Mouse (Mus musculus): ENCODE data around the gene Gm9972. TPM values are rescaled to one million over a fixed set of nuclear protein-coding genes. Genes with fewer than 3 reads are reported as not detected.
A peak's percentile ranks its signal among the peaks of the same experiment; 100 is the strongest.

Gm9972 gene
- polyA plus RNA-seq (2014; fragmentation: Nextera tagmentation; extraction: Ambion mirVana): not detected in 2 replicates

DNA sequence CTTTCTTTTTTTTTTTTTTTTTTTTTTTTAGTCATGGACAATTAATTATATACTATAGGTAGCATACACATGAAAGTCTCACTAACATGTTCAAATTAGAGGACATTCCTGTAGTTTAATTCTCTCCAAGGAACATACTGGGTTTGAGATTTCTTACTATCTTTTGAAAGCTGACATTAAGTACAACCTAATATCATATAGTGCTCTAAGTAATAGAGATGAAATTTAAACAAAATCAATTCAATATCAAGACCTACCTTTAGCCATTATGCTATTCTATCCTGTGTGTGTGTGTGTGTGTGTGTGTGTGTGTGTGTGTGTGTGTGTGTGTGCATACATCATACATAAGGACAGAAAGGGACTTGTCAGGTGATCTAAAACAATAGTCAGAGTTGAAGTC is at the start of gene Gm9972:
Gm9972 (plus strand) TSS at position 301 of the 400 bp plus-strand sequence.
- no peak within 1 kb of the TSS for H3K9ac ChIP-seq (replicated peaks; ENCODE audit: low read length)
- no peaks in the 10 kb centered on the region for H3K36me3 ChIP-seq (ENCODE audit: control insufficient read depth, insufficient read depth, low read length)
- H3K4me2 ChIP-seq (ENCODE audit: low read length): no peak within 1 kb of the TSS
- ATAC-seq (ENCODE audit: low FRiP score, low TSS enrichment) (no peak), DNase-seq (no peak)
- no peak within 1 kb of the TSS for H3K4me3 ChIP-seq (replicated peaks; ENCODE audit: low read depth, low read length)
- H3K4me1 ChIP-seq (ENCODE audit: control insufficient read depth, insufficient read depth, low read length): no peaks in the 10 kb centered on the region
- no peaks in the 10 kb centered on the region for H3K27me3 ChIP-seq (ENCODE audit: control insufficient read depth, insufficient read depth, low read length)
- no peaks in the 10 kb centered on the region for H3K9me3 ChIP-seq (ENCODE audit: control insufficient read depth, low read length)
- H3K27ac ChIP-seq (replicated peaks; ENCODE audit: low read depth, low read length): no peak within 1 kb of the TSS

DNA sequence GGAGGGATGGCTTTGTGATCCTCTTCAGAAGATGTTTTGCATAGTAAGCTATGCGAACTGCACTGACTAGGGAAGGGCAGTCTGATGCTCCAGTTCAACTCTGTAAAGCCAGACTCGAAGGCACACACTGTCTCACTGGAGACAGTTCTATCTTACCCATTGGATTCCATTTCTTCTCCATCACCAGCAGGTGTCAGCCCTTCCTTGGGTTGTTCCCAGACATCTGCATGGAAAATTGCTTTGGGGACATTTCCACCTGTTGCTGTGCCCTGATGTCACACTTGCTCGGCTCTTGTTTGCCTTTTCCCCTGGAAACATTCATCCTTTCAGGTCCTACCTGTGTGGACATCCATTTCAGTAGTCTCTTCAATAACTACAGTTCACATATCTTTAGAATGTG is 36.4 kb upstream of the Gm9972 start:
- Histone ChIP-seq H3K4me3 (replicated peaks; ENCODE audit: low read depth, low read length) (no peak overlapping the region), H3K9ac (replicated peaks; ENCODE audit: low read length) (no peak overlapping the region), H3K4me2 (ENCODE audit: low read length) (no peak overlapping the region), H3K4me1 (ENCODE audit: control insufficient read depth, insufficient read depth, low read length) (no peaks in the 10 kb centered on the region), H3K36me3 (ENCODE audit: control insufficient read depth, insufficient read depth, low read length) (no peaks in the 10 kb centered on the region), H3K9me3 (ENCODE audit: control insufficient read depth, low read length) (no peaks in the 10 kb centered on the region), H3K27me3 (ENCODE audit: control insufficient read depth, insufficient read depth, low read length) (no peaks in the 10 kb centered on the region), H3K27ac (replicated peaks; ENCODE audit: low read depth, low read length) (no peak overlapping the region)
- ATAC-seq (ENCODE audit: low FRiP score, low TSS enrichment): no peak
- 60% methylated on average over 3 of the region's 3 CpGs for WGBS
- peak; percentile 51 for DNase-seq

DNA sequence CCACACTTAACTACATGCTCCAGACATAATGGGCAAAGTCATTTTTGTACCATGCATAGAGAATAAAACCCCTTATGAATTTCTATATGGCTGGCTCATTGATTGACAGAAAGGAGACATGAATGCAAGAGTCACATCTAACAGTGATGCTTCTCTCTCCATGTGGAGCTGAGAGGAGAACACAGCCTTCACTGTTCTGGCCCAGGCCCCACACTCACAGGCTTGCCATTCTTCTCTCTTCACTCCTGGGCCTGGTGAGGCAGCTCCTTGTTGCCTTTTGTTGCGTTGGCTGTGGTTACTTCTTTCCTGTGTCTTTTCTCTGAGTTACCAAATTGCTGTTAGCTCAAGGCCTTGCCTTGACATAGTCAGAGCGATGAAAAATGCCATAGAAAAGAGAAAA is 23.6 kb upstream of the Gm9972 start:
- DNase-seq: no peak
- Histone ChIP-seq H3K27ac (replicated peaks; ENCODE audit: low read depth, low read length) (no peak overlapping the region; the same call in 1 of the 2 replicates), H3K36me3 (ENCODE audit: control insufficient read depth, insufficient read depth, low read length) (no peaks in the 10 kb centered on the region), H3K4me1 (ENCODE audit: control insufficient read depth, insufficient read depth, low read length) (no peaks in the 10 kb centered on the region; the same call in 1 of the 2 replicates), H3K27me3 (ENCODE audit: control insufficient read depth, insufficient read depth, low read length) (no peaks in the 10 kb centered on the region), H3K9me3 (ENCODE audit: control insufficient read depth, low read length) (no peaks in the 10 kb centered on the region), H3K4me2 (ENCODE audit: low read length) (no peak overlapping the region), H3K4me3 (replicated peaks; ENCODE audit: low read depth, low read length) (no peak overlapping the region), H3K9ac (replicated peaks; ENCODE audit: low read length) (no peak overlapping the region)
- ATAC-seq (ENCODE audit: low FRiP score, low TSS enrichment): no peak
- WGBS: 85% methylated on average over 2 of the region's 2 CpGs

DNA sequence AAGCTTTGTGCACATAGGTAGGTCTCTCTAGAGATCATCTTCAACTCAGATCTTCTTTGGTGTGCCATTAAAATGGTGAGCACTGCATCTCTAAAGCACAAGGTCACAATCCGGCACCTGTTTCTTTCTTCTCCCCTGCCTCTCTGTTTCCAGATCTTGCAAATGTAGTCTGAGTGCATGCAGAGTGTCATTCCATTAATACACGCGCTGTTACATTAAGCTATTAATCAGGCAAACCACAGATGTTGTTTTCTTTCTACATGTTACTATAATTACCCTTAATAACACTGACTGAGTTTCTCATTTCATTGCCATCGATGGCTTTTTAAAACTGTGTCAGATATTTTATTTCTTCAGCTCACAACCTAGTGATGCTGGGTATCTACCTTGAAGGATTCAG is 22.6 kb upstream of the Gm9972 start:
- Histone ChIP-seq H3K9me3 (ENCODE audit: control insufficient read depth, low read length) (no peaks in the 10 kb centered on the region), H3K27ac (replicated peaks; ENCODE audit: low read depth, low read length) (no peak overlapping the region; the same call in 1 of the 2 replicates), H3K4me1 (ENCODE audit: control insufficient read depth, insufficient read depth, low read length) (no peaks in the 10 kb centered on the region; the same call in 1 of the 2 replicates), H3K4me2 (ENCODE audit: low read length) (no peak overlapping the region), H3K9ac (replicated peaks; ENCODE audit: low read length) (no peak overlapping the region), H3K27me3 (ENCODE audit: control insufficient read depth, insufficient read depth, low read length) (no peaks in the 10 kb centered on the region), H3K4me3 (replicated peaks; ENCODE audit: low read depth, low read length) (no peak overlapping the region), H3K36me3 (ENCODE audit: control insufficient read depth, insufficient read depth, low read length) (no peaks in the 10 kb centered on the region)
- 74% methylated on average over 4 of the region's 4 CpGs for WGBS
- DNase-seq (no peak), ATAC-seq (ENCODE audit: low FRiP score, low TSS enrichment) (no peak)

DNA sequence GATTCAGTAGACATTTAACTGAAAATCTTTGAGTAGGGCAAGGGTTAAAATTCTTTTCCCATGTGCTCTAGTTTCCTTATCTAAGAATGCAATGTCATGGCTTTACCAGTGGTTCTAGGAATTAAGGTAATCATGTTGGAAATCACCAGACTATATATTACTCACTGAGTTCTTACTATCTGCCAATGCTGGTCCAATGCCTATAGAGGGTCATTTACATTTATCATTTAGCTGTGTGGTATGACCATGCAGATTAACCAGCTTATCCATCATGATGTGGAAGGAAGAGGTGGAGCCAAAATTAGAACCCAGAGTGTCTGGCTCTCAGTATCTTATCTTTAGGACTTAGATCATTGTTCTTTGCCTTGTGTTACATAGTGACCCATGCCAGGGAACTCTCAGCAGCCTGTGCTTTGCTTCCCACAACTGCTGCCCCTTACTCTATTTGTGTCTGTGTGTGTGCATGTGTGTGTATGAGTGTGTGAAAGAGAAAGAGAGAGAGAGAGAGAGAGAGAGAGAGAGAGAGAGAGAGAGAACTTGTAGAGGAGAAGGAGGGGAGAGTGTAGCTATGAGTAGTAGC is 12.3 kb upstream of the Gm9972 start:
- Histone ChIP-seq H3K9ac (replicated peaks; ENCODE audit: low read length) (no peak overlapping the region), H3K4me2 (ENCODE audit: low read length) (no peak overlapping the region), H3K36me3 (ENCODE audit: control insufficient read depth, insufficient read depth, low read length) (no peaks in the 10 kb centered on the region), H3K4me3 (replicated peaks; ENCODE audit: low read depth, low read length) (no peak overlapping the region), H3K9me3 (ENCODE audit: control insufficient read depth, low read length) (no peaks in the 10 kb centered on the region), H3K4me1 (ENCODE audit: control insufficient read depth, insufficient read depth, low read length) (no peaks in the 10 kb centered on the region), H3K27ac (replicated peaks; ENCODE audit: low read depth, low read length) (no peak overlapping the region), H3K27me3 (ENCODE audit: control insufficient read depth, insufficient read depth, low read length) (no peaks in the 10 kb centered on the region)
- ATAC-seq (ENCODE audit: low FRiP score, low TSS enrichment) (no peak), DNase-seq (no peak)

DNA sequence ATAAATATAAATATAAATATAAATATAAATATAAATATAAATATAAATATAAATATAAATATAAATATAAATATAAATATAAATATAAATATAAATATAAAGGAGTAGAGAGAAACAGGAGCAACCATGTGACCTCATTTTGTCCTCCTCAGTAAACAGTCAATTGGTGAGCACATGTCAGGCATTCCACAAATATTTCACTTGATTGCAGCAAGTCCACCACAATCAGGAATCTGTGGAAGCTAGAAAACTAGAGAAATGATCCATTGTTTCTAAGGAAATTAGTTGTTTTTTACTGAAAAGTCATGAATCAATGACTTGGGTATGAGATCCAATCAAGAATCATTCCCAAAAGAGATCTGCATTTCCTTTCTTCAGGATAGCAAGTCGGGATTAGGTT is 5.7 kb upstream of the Gm9972 start:
- Histone ChIP-seq H3K27ac (replicated peaks; ENCODE audit: low read depth, low read length) (no peak overlapping the region), H3K9ac (replicated peaks; ENCODE audit: low read length) (no peak overlapping the region), H3K4me2 (ENCODE audit: low read length) (no peak overlapping the region), H3K9me3 (ENCODE audit: control insufficient read depth, low read length) (no peaks in the 10 kb centered on the region), H3K4me3 (replicated peaks; ENCODE audit: low read depth, low read length) (no peak overlapping the region), H3K36me3 (ENCODE audit: control insufficient read depth, insufficient read depth, low read length) (no peaks in the 10 kb centered on the region), H3K4me1 (ENCODE audit: control insufficient read depth, insufficient read depth, low read length) (no peaks in the 10 kb centered on the region), H3K27me3 (ENCODE audit: control insufficient read depth, insufficient read depth, low read length) (no peaks in the 10 kb centered on the region)
- no peak for DNase-seq
- WGBS: 69% methylated on average over 1 of the region's 1 CpGs
- ATAC-seq (ENCODE audit: low FRiP score, low TSS enrichment): no peak

DNA sequence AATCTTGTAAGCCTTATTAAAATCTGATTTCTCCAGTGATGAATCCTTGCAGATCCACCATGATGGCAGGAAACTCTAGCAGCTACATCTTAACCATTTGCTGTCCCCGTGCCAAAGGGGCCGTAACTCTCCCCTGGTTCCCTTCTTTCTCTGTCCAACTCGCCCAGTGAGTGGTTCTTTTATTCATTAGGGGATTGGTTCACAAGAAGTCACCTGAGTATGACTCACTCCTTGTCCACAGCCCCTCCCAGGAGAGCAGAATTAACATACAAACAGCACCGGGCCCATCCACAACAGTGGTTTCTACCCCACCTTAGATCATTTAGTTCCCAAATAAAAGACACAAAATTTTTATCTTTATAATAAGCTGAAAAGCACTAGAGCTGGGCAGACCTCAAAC is 3.4 kb upstream of the Gm9972 start:
- no peak for DNase-seq
- H3K27me3 ChIP-seq (ENCODE audit: control insufficient read depth, insufficient read depth, low read length): no peaks in the 10 kb centered on the region
- no peak overlapping the region for H3K4me2 ChIP-seq (ENCODE audit: low read length)
- H3K9me3 ChIP-seq (ENCODE audit: control insufficient read depth, low read length): no peaks in the 10 kb centered on the region
- H3K27ac ChIP-seq (replicated peaks; ENCODE audit: low read depth, low read length): no peak overlapping the region
- no peak overlapping the region for H3K4me3 ChIP-seq (replicated peaks; ENCODE audit: low read depth, low read length)
- H3K4me1 ChIP-seq (ENCODE audit: control insufficient read depth, insufficient read depth, low read length): no peaks in the 10 kb centered on the region
- WGBS: 81% methylated on average over 4 of the region's 4 CpGs
- H3K9ac ChIP-seq (replicated peaks; ENCODE audit: low read length): no peak overlapping the region
- no peaks in the 10 kb centered on the region for H3K36me3 ChIP-seq (ENCODE audit: control insufficient read depth, insufficient read depth, low read length)
- ATAC-seq (ENCODE audit: low FRiP score, low TSS enrichment): no peak

DNA sequence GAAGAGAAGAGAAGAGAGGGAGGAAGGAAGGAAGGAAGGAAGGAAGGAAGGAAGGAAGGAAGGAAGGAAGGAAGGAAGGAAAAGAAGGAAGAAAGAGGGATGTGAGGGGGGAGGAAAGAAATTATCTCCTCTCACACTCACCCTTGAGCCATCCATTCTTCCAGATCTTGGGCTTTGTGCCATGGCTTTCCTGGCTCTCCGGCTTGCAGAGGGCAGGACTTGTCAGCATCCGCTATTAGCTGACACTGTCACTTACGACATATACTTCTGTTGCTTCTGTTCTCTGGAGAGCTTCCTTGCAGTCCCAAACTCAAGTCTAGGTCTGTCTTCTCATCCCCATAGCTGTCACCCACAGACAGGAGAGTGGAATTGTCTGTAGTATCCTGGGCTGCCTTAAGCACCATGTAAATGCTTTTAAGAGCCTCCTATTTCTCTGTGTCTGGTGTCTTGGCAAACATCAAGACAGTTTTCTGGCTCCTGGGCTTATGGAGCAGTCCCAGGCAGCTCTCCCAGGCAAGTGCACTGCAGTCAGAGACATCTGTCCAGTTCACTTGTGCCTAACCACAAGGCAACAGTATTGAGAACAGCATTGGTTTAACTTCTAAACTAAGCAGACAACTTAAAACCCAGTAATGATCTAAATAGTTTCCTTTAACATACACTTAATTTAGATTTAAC is 10.5 kb downstream of the Gm9972 start:
- H3K27me3 ChIP-seq (ENCODE audit: control insufficient read depth, insufficient read depth, low read length): no peaks in the 10 kb centered on the region
- 98% methylated on average over 3 of the region's 3 CpGs for WGBS
- H3K27ac ChIP-seq (replicated peaks; ENCODE audit: low read depth, low read length): no peak overlapping the region
- H3K9me3 ChIP-seq (ENCODE audit: control insufficient read depth, low read length): no peaks in the 10 kb centered on the region
- no peak overlapping the region for H3K4me2 ChIP-seq (ENCODE audit: low read length)
- ATAC-seq (ENCODE audit: low FRiP score, low TSS enrichment): no peak
- DNase-seq: no peak
- H3K36me3 ChIP-seq (ENCODE audit: control insufficient read depth, insufficient read depth, low read length): no peaks in the 10 kb centered on the region
- H3K4me1 ChIP-seq (ENCODE audit: control insufficient read depth, insufficient read depth, low read length): no peaks in the 10 kb centered on the region
- no peak overlapping the region for H3K4me3 ChIP-seq (replicated peaks; ENCODE audit: low read depth, low read length)
- H3K9ac ChIP-seq (replicated peaks; ENCODE audit: low read length): no peak overlapping the region

DNA sequence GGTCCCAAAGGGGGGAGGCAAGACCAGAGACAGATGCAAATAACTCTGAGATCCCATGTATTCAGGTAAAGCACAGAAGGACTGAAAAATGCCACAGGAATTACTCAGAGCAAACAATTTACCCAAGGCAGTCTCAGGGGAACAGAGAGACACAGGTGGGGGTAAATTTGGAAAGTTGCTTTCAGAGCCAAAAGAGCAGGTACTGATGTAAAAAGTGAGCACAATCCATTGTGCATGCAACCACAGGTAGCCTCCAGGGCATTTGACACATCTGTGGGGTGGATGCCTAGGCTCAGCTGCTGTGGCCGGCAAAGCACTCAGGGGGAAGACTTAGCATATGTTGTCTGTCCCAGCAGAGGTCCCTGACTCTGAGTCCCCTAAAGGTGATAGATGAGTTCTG is 13.8 kb downstream of the Gm9972 start:
- Histone ChIP-seq H3K9ac (replicated peaks; ENCODE audit: low read length) (no peak overlapping the region), H3K4me2 (ENCODE audit: low read length) (no peak overlapping the region), H3K4me3 (replicated peaks; ENCODE audit: low read depth, low read length) (no peak overlapping the region), H3K27ac (replicated peaks; ENCODE audit: low read depth, low read length) (no peak overlapping the region), H3K27me3 (ENCODE audit: control insufficient read depth, insufficient read depth, low read length) (no peaks in the 10 kb centered on the region), H3K9me3 (ENCODE audit: control insufficient read depth, low read length) (no peaks in the 10 kb centered on the region), H3K4me1 (ENCODE audit: control insufficient read depth, insufficient read depth, low read length) (no peaks in the 10 kb centered on the region), H3K36me3 (ENCODE audit: control insufficient read depth, insufficient read depth, low read length) (no peaks in the 10 kb centered on the region)
- DNase-seq (no peak), ATAC-seq (ENCODE audit: low FRiP score, low TSS enrichment) (no peak)
- WGBS: 58% methylated on average over 1 of the region's 1 CpGs

All from midbrain, embryonic 14.5 days (tissue).